Mouse (Mus musculus): ENCODE data around the gene Mgat3. TPM values are rescaled to one million over a fixed set of nuclear protein-coding genes. Genes with fewer than 3 reads are reported as not detected.
A peak's percentile ranks its signal among the peaks of the same experiment; 100 is the strongest.

Mgat3 gene
- polyA plus RNA-seq, 1 experiment from 2014 or later: 10.8 TPM

GRCm38 (mm10) chr15:80134450-80134847, 39.1 kb upstream of the Mgat3 start:
- Histone ChIP-seq H3K4me2 (ENCODE audit: low read length) (peak overlapping the region; percentile 80), H3K4me1 (replicated peaks; ENCODE audit: control insufficient read depth, insufficient read depth, low read length) (peaks cover 20% of the 10 kb centered on the region), H3K9ac (replicated peaks; ENCODE audit: low read depth, low read length) (peak overlapping the region; percentile 87; the same call in 1 of the 2 replicates), H3K9me3 (ENCODE audit: control insufficient read depth, low read length) (no peaks in the 10 kb centered on the region), H3K4me3 (replicated peaks; ENCODE audit: low read length) (no peak overlapping the region), H3K27me3 (replicated peaks; ENCODE audit: control insufficient read depth, insufficient read depth, low read length) (no peaks in the 10 kb centered on the region), H3K36me3 (ENCODE audit: control insufficient read depth, insufficient read depth) (no peaks in the 10 kb centered on the region; the same call in 1 of the 2 replicates), H3K27ac (ENCODE audit: low read length) (no peak overlapping the region)
- no peak for ATAC-seq
- 66% methylated on average over 9 of the region's 9 CpGs for whole genome bisulfite sequencing

- 84% methylated on average over 2 of the region's 2 CpGs for WGBS
- Histone ChIP-seq H3K36me3 (ENCODE audit: control insufficient read depth, insufficient read depth) (no peaks in the 10 kb centered on the region; the same call in 1 of the 2 replicates), H3K4me2 (ENCODE audit: low read length) (no peak overlapping the region), H3K4me1 (replicated peaks; ENCODE audit: control insufficient read depth, insufficient read depth, low read length) (peaks cover 20% of the 10 kb centered on the region), H3K27me3 (replicated peaks; ENCODE audit: control insufficient read depth, insufficient read depth, low read length) (no peaks in the 10 kb centered on the region), H3K27ac (ENCODE audit: low read length) (no peak overlapping the region), H3K9ac (replicated peaks; ENCODE audit: low read depth, low read length) (no peak overlapping the region), H3K4me3 (replicated peaks; ENCODE audit: low read length) (no peak overlapping the region), H3K9me3 (ENCODE audit: control insufficient read depth, low read length) (no peaks in the 10 kb centered on the region)
- no peak for ATAC-seq
These were observed 38.0 kb upstream of the Mgat3 start for GRCm38 (mm10) chr15:80135499-80135898.

- H3K4me3 ChIP-seq (replicated peaks; ENCODE audit: low read length): no peak overlapping the region
- H3K9me3 ChIP-seq (ENCODE audit: control insufficient read depth, low read length): no peaks in the 10 kb centered on the region
- no peak overlapping the region for H3K9ac ChIP-seq (replicated peaks; ENCODE audit: low read depth, low read length)
- H3K36me3 ChIP-seq (ENCODE audit: control insufficient read depth, insufficient read depth): no peaks in the 10 kb centered on the region; the same call in 1 of the 2 replicates
- no peaks in the 10 kb centered on the region for H3K27me3 ChIP-seq (replicated peaks; ENCODE audit: control insufficient read depth, insufficient read depth, low read length)
- WGBS: 98% methylated on average over 3 of the region's 3 CpGs
- no peak overlapping the region for H3K4me2 ChIP-seq (ENCODE audit: low read length)
- no peak for ATAC-seq
- no peak overlapping the region for H3K27ac ChIP-seq (ENCODE audit: low read length)
- peaks cover 20% of the 10 kb centered on the region for H3K4me1 ChIP-seq (replicated peaks; ENCODE audit: control insufficient read depth, insufficient read depth, low read length)
These were observed 36.9 kb upstream of the Mgat3 start for GRCm38 (mm10) chr15:80136645-80137044.

GRCm38 (mm10) chr15:80137945-80138791, 35.4 kb upstream of the Mgat3 start:
- no peaks in the 10 kb centered on the region for H3K9me3 ChIP-seq (ENCODE audit: control insufficient read depth, low read length)
- H3K4me3 ChIP-seq (replicated peaks; ENCODE audit: low read length): no peak overlapping the region
- ATAC-seq: no peak
- H3K4me1 ChIP-seq (replicated peaks; ENCODE audit: control insufficient read depth, insufficient read depth, low read length): peaks cover 18% of the 10 kb centered on the region
- H3K27me3 ChIP-seq (replicated peaks; ENCODE audit: control insufficient read depth, insufficient read depth, low read length): no peaks in the 10 kb centered on the region
- no peak overlapping the region for H3K9ac ChIP-seq (replicated peaks; ENCODE audit: low read depth, low read length)
- H3K4me2 ChIP-seq (ENCODE audit: low read length): no peak overlapping the region
- H3K36me3 ChIP-seq (ENCODE audit: control insufficient read depth, insufficient read depth): peaks cover under 1% of the 10 kb centered on the region
- WGBS: 71% methylated on average over 17 of the region's 17 CpGs
- no peak overlapping the region for H3K27ac ChIP-seq (ENCODE audit: low read length)

- no peak for ATAC-seq
- Histone ChIP-seq H3K36me3 (ENCODE audit: control insufficient read depth, insufficient read depth) (peaks cover 2% of the 10 kb centered on the region), H3K9ac (replicated peaks; ENCODE audit: low read depth, low read length) (no peak overlapping the region)
These were observed 33.2 kb upstream of the Mgat3 start for GRCm38 (mm10) chr15:80140302-80140701.

GRCm38 (mm10) chr15:80140878-80141277, 32.6 kb upstream of the Mgat3 start:
- Histone ChIP-seq H3K9ac (replicated peaks; ENCODE audit: low read depth, low read length) (no peak overlapping the region), H3K36me3 (ENCODE audit: control insufficient read depth, insufficient read depth) (peaks cover 2% of the 10 kb centered on the region), H3K9me3 (ENCODE audit: control insufficient read depth, low read length) (no peaks in the 10 kb centered on the region), H3K4me2 (ENCODE audit: low read length) (no peak overlapping the region), H3K4me3 (replicated peaks; ENCODE audit: low read length) (no peak overlapping the region), H3K27me3 (replicated peaks; ENCODE audit: control insufficient read depth, insufficient read depth, low read length) (no peaks in the 10 kb centered on the region), H3K27ac (ENCODE audit: low read length) (no peak overlapping the region), H3K4me1 (replicated peaks; ENCODE audit: control insufficient read depth, insufficient read depth, low read length) (peaks cover 5% of the 10 kb centered on the region; the same call in 1 of the 2 replicates)
- WGBS: 97% methylated on average over 3 of the region's 3 CpGs
- ATAC-seq: no peak

More at GRCm38 (mm10) chr15:80140302-80140701, 33.2 kb upstream of the Mgat3 start:
- Histone ChIP-seq H3K4me3 (replicated peaks; ENCODE audit: low read length) (no peak overlapping the region), H3K27me3 (replicated peaks; ENCODE audit: control insufficient read depth, insufficient read depth, low read length) (no peaks in the 10 kb centered on the region), H3K4me1 (replicated peaks; ENCODE audit: control insufficient read depth, insufficient read depth, low read length) (peaks cover 5% of the 10 kb centered on the region; the same call in 1 of the 2 replicates), H3K9me3 (ENCODE audit: control insufficient read depth, low read length) (no peaks in the 10 kb centered on the region), H3K27ac (ENCODE audit: low read length) (no peak overlapping the region), H3K4me2 (ENCODE audit: low read length) (no peak overlapping the region)
- 96% methylated on average over 2 of the region's 2 CpGs for WGBS

- ATAC-seq: no peak
- 98% methylated on average over 3 of the region's 3 CpGs for WGBS
These were observed 31.4 kb upstream of the Mgat3 start for GRCm38 (mm10) chr15:80142130-80142529.

GRCm38 (mm10) chr15:80143760-80144159, 29.8 kb upstream of the Mgat3 start:
- H3K9ac ChIP-seq (replicated peaks; ENCODE audit: low read depth, low read length): no peak overlapping the region
- 96% methylated on average over 6 of the region's 6 CpGs for WGBS
- H3K27ac ChIP-seq (ENCODE audit: low read length): no peak overlapping the region
- H3K27me3 ChIP-seq (replicated peaks; ENCODE audit: control insufficient read depth, insufficient read depth, low read length): no peaks in the 10 kb centered on the region
- no peaks in the 10 kb centered on the region; the same call in 1 of the 2 replicates for H3K4me1 ChIP-seq (replicated peaks; ENCODE audit: control insufficient read depth, insufficient read depth, low read length)
- H3K4me3 ChIP-seq (replicated peaks; ENCODE audit: low read length): no peak overlapping the region
- ATAC-seq: no peak
- H3K9me3 ChIP-seq (ENCODE audit: control insufficient read depth, low read length): no peaks in the 10 kb centered on the region
- H3K36me3 ChIP-seq (ENCODE audit: control insufficient read depth, insufficient read depth): peaks cover 2% of the 10 kb centered on the region; the same call in 1 of the 2 replicates
- H3K4me2 ChIP-seq (ENCODE audit: low read length): no peak overlapping the region

More at GRCm38 (mm10) chr15:80142130-80142529, 31.4 kb upstream of the Mgat3 start:
- peaks cover 2% of the 10 kb centered on the region; the same call in 1 of the 2 replicates for H3K36me3 ChIP-seq (ENCODE audit: control insufficient read depth, insufficient read depth)
- no peak overlapping the region for H3K4me2 ChIP-seq (ENCODE audit: low read length)
- H3K27me3 ChIP-seq (replicated peaks; ENCODE audit: control insufficient read depth, insufficient read depth, low read length): no peaks in the 10 kb centered on the region
- H3K4me3 ChIP-seq (replicated peaks; ENCODE audit: low read length): no peak overlapping the region
- H3K27ac ChIP-seq (ENCODE audit: low read length): no peak overlapping the region
- no peaks in the 10 kb centered on the region for H3K9me3 ChIP-seq (ENCODE audit: control insufficient read depth, low read length)
- H3K9ac ChIP-seq (replicated peaks; ENCODE audit: low read depth, low read length): no peak overlapping the region
- peaks cover 5% of the 10 kb centered on the region; the same call in 1 of the 2 replicates for H3K4me1 ChIP-seq (replicated peaks; ENCODE audit: control insufficient read depth, insufficient read depth, low read length)

- Histone ChIP-seq H3K4me2 (ENCODE audit: low read length) (no peak overlapping the region), H3K36me3 (ENCODE audit: control insufficient read depth, insufficient read depth) (peaks cover 2% of the 10 kb centered on the region; the same call in 1 of the 2 replicates), H3K4me3 (replicated peaks; ENCODE audit: low read length) (no peak overlapping the region), H3K9me3 (ENCODE audit: control insufficient read depth, low read length) (no peaks in the 10 kb centered on the region), H3K4me1 (replicated peaks; ENCODE audit: control insufficient read depth, insufficient read depth, low read length) (no peaks in the 10 kb centered on the region), H3K27ac (ENCODE audit: low read length) (no peak overlapping the region), H3K27me3 (replicated peaks; ENCODE audit: control insufficient read depth, insufficient read depth, low read length) (no peaks in the 10 kb centered on the region), H3K9ac (replicated peaks; ENCODE audit: low read depth, low read length) (no peak overlapping the region)
- WGBS: over 99% methylated on average over 5 of the region's 5 CpGs
- no peak for ATAC-seq
These were observed 28.1 kb upstream of the Mgat3 start for GRCm38 (mm10) chr15:80145397-80145796.
